Mouse (Mus musculus): ENCODE measurements around the gene Gabrg3. TPM values are rescaled to one million over a fixed set of nuclear protein-coding genes. Genes with fewer than 3 reads are reported as not detected.

The Gabrg3 gene
- total RNA-seq (2023), result not detected

GRCm38 (mm10) chr7:57386517-57387340 lies at the start of gene Gabrg3:
Gene Gabrg3, minus strand, starts transcription at chr7:57387188.

DNA sequence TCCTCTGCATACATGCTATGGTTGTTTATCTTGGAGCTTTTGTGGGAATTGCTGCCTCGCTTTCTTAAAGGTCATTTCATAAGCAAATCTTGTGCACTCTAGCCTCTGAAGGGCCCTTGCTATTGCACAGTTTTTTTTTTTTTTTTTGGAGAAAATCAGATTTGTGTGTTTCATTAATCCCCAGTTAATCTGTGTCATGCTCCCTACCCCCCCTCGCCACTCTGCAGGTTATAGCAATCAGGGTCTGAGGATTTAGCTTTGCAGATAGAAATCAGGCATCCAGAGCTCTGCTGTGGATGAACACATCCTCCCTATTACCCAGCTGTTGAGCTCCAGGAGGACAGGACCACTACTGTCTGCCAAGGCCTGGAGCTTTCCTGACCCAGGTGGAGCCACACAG lies 32.4 kb upstream of the Gabrg3 start, which contains the start of gene Gabrb3:
TSS of gene Gabrb3 (plus strand) at position 301 of the 400 bp plus-strand sequence.

Other genes with a start within 250 kb of the Gabrg3 start
- gene Gabrb3, start 32.5 kb upstream of the Gabrg3 start, total RNA-seq (2023), result not detected
- not detected for gene Gabra5, start 122.9 kb upstream of the Gabrg3 start, total RNA-seq (2023)